Mouse (Mus musculus) yolk sac, embryonic 10.5 days (tissue): ENCODE data around the gene Osbpl9.

ENCODE experiments used
- DNase-seq: peaks from one replicate; pipeline ENCODE4 v3.0.0-alpha.2; 2017; ENCODE audit warnings: low spot score

Gene Osbpl9

DNA sequence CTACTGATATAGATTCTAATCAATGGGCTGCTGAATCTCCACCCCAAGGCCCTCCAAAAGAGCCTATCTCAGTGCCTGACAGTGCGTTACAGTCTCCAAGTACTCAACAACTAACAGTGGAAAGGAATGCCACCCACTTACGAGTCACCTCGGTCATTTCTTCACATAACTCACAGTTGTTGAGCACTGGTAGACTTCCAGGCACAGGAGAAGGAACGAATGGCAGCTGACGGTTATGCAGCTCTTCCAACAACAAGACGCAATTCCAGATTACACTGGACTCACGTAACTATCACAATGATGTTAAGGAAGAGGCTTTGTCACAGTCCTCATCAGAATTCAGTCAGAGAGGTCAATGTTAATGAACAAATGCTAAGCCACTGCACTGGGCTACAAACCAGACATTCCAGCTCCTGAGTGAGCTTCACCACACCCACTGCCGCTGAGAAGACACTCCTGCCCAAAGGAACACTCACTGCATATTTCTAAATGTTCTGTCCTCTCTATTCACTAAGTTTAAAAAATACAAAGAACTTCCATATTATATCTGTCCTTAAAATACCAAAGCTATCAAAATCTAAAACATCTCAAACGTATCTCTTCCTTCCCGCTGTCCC is 70.7 kb downstream of the Osbpl9 start:
- no peak for DNase-seq

DNA sequence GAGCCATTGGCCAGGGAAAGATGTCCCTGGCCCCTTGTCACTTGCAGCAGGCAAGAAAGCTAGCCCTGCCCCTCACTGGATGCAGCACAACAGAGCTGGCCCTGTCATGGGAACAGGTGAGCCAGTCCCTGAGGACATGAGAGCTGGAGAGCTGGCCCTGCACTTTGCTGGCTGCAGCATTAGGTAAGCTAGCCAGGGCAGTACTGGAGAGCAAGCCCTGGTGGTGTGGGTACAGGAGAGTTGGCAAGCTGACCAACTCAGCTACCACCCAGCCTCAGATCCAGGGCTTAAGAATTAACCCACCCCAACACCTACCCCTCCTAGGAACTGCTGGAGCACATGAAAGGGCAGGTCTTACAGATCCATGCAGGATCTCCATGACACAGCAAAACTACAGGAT is 73.1 kb downstream of the Osbpl9 start:
- no peak for DNase-seq

DNA sequence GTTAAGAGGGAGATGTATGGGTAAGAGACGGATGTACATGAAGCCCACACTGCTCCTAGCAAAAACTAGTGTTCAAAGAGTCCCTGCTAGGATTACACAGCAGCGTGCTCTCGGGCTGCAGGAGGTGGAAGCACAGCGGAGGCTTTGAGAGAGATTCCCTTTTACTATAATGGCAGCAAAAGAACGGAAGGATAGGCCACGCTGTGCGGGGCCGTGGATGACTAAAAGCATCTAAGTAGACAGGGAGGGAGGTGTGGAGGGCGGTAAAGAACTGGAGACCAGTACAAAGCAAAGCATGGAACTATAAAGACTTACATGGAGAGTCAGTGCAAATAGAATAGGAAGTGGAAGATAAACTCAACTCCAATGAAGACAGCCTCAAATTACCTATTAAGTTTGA is 74.1 kb downstream of the Osbpl9 start:
- DNase-seq = no peak

DNA sequence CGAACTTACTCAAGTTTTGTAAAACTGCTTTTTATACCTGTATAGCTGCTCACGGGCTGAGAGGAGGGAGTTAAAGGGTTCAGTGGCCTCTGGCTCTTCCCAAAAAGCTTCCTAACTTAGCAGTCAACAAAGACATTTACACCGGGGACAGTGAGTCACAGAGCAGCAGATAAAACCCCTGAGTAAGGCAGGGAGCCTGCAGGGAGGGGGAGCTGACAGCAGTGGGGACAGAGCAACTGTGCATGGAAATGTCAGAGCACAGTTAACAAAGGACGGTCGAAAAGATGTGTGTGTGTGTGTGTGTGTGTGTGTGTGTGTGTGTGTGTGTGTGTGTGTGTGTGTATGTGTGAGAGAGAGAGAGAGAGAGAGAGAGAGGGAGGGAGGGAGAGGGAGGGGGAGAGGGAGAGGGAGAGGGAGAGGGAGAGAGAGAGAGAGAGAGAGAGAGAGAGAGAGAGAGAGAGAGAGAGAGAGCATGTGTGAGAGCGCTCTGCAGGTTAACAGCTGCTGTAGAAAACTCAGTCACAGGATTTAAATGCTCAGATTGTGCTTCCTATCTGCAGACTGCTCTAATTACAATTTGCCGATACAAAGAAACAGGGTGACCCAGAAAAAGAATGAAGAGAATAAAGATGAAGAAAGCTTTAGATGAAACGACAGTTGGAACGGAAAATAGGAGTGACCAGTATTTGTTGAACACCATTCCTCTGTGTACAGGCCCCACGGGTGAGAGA is 75.1 kb downstream of the Osbpl9 start:
- DNase-seq = no peak

DNA sequence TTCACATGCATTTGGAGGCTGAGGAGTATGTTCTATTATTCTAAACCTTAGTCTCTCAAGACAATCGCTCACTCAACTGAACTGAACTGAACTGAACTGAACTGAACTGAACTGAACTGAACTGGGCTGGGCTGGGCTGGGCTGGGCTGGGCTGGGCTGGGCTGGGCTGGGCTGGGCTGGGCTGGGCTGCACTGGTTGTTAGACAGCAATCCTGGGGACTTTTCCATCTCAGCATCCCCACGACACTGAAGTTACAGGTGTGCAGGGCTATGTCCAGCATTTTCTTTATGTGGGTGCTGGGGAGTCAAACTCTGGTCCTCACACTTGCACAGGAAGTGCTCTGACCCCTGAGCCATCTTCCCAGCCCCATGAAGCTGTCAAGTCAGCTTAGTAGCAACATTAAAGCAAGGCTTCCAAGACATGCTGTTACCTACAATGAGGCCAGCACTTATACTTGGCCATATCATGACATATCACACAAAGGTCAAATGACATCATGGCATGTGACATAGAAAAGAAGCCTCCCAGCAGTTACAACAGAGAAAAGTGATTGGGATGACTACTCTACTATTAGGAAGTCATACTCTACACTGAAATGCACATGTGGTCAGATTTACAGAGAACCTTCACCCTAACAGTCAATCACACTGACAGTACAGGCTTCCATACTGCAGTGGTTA is 76.2 kb downstream of the Osbpl9 start:
- no peak for DNase-seq

DNA sequence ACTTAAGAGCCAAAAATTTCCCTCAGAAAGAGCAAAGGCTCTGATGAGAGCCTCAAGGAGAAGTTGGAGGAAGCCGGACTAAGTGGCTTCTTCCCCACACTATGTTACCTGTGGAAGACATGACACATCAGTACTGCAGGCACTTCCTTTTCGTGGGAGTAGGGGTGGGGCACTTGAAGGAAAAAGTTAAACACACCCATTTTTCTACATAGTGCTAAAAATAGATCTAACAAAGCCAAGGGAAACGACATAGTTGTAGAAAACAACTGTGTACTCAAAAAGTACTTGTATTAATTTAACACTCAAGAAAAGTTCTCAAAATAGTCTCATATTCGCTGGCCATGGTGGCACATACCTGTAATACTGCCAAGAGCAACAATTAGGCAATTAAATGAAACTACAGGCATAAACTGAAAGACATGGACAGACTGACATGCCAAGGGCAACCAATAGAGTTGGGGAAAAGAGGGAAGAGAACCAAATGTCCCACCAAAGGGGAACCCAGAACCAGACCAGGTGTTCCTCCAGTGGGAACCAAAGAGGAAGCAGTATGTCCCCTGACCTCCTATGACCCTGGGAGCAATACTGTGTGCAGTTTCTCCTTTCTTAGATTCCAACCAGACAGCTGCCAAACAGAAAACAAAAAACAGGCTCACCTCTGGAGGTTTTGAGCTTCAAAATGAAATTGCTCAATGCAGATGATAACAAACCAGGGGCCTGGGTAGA is 79.1 kb downstream of the Osbpl9 start:
- no peak for DNase-seq

DNA sequence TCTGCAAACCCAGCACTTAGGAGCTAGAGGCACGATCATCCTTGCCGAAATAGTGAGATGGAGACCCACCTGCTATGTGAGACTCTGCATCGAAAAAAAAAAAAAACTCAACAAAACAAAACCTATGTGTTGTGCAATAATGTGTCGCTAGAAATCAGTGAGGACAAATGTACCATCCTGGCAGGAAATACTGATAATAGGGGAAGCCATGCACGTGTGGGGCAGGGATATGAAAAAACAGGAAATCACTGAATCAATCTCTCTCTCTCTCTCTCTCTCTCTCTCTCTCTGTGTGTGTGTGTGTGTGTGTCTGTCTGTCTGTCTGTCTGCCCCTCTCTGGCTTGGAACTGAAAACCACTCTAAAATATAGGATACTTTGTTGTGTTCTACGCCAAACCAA is 81.3 kb downstream of the Osbpl9 start:
- no peak for DNase-seq

DNA sequence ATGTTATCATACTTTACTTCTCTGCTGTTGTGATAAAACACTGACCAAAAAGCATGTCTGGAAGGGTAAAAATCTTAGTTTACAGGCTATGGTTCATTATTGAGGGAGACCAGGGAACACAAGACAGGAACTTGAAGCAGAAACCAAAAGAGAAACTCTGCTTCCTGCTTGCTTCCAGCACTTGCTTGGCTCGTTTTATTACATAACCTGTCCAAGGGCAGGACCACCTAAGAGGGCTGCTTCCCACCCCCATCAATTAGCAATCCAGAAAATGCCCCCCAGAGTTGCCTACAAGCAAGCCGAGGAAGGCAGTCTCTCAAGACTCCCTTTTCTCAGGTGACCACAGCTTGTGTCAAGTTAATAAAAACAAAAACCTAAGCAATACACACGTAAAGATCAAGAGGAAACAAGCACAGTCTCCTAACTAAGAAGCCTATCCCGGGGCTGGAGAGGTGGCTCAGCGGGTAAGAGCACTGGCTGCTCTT is 82.4 kb downstream of the Osbpl9 start:
- DNase-seq = no peak

DNA sequence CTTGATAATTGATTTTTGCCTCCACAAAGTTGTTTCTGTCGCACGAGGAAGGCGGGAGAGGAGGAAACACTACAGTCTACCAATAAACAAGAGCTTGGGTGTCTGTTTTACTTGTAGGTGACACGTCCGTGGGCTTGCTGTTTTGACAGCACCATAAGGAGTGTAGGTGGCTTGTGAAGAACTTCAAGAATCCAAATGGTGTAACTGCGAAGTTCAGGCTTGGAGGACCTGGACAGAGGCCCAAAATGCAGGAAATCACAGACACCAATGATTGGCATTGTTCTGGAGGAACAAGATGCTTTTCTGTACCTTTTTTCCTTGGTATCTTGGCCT is 83.8 kb downstream of the Osbpl9 start:
- no peak for DNase-seq

DNA sequence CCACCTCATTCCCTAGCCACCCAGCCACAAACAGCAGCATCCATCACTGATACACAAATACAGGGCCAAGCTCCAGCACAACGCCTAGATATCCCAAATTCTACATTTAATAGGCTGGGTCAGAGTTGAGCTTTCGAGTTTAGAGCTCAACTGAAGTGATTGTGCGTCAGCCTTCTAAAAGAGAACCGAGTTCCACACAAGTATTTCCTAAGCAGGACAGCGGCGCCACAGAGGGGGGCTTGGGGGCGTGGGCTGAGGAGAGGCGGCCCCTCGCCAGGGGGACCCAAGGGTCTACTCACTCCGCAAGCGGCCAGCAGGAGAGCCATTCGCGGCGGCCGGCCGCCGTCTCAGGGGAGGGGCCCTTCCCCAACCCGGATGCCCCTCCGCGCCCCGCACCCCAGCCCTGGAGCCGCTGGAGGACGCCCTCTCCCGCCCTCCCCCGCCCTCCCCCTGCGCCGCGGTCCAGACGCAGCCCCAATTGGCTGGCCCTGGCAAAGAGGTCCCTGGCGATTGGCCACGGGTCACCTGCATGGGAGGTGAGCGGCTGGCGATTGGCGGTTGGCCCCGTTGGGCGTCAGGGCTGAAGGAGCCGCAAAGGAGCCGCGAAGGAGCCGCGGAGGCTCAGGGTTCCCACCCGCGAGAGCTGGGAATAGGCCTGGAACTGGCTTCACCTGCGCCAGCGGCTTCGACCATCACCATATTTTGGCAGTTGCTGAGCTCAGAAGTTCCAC is 84.3 kb downstream of the Osbpl9 start:
- peak; percentile 96 for DNase-seq

DNA sequence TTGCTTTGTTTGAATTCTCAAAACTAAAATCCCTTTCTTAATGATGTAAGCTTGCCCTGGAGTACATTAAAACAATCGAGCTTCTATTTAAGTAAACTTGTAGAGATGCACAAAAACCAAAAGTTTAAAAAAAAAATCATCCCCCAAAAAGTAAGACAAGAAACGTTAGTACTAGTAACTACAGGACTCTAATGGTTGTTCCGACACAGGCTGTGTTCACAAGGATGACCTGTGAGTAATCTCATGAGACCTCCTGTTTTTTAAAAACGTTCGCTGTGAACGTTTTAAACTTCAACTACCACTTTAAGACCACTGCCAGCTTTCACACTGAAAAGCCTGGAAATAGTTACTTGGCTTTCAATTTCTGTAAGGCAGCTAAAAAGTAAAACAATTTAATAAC is 85.1 kb downstream of the Osbpl9 start:
- DNase-seq = no peak

DNA sequence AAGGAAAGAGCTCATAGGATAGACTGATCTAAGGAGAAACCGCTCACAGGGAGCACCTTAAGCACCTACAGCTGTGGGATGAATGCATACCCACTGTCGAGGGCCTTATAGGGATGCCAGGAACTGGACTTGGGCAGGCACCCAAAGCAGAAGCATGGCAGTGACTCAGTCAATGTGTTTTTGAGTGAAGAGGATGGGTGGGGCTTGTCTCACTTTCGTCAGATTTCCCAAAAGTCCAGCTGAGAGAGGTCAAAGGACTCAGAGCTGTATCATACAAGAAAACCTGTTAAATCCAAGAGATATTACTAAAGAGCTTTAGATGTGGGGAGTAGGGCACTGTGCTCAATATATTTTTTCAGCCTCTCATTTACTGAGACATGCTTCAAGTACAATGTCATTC is 85.6 kb downstream of the Osbpl9 start:
- no peak for DNase-seq

DNA sequence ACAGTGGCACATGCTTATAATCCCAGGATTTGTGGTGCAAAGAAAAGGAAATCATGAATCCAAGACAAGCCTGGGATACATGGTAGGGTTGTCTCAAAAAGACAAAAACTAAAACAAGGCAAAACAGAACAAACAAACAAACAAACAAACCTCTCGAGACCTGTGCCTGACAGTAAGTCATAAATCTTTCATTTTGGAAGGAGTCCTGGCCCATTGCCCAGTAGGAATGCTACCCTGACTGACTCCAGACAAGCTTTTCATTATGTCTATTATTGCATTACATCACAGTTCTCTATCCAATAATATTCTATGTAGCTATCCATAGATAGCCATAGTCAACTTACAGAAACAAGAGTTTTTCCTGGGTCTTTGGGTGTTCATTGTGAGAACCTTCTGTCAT is 86.3 kb downstream of the Osbpl9 start:
- DNase-seq = no peak

DNA sequence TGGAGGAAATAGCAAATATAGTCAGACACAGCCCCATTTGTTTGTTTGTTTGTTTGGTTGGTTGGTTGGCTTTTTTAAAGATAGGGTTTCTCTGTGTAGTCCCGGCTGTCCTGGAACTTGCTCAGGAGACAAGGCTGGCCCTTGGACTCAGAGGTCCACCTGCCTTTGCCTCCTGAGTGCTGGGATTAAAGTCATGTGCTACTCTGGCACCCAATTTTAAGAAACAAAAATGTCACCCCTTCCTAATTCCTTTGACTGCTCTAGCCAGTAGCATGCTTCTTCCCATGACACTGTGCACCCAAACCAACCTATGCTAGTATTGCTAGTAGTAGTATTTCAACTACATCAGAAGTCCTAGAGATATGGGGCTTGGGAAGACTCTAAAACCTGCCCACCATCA is 87.8 kb downstream of the Osbpl9 start:
- DNase-seq = no peak

DNA sequence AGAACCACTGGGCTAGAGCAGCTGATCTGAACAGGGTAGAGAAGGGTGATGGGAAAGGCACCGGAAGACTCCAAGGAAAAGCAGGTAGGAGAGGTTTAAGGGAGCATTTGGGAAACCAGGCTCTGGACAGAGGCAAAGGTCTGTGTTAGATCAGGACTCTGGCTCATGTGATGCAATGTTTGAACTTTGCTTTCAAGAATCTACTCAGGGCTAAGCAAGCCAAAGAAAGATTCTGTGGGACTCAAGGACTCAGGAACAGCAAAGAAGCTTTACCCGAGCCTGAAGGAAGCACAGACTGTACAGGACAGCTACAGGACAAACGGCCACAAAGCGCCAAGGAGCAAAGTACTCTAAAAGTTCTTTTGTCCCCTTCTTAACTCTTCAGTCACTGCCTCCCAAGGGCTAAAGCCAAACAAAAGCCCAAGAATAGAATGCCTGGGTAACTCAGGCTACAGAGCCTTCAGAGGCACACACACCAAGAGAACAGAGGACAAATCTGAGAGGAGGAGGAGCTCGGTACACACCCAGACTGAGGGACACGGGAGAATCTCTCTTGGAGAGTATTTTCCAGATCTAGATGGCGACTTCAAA is 89.1 kb downstream of the Osbpl9 start:
- DNase-seq = peak; percentile 71

DNA sequence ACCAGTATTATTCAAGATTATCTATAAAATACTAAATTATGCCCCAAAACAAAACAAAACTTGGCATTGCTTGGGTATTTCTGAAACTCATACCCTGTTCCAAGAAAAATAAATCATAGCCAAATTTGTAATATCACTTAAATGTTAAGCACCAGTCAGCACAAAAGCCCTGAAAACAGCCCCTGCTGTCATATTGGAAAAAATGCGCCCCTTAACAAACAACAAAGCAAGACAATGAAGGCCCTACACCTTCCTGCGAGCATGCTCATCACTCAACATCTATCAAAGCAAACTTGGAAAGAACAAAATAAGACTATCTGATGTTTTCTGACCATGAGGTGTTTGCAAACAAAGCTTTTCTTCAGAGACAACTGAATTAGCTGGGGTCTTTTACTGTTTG is 91.1 kb downstream of the Osbpl9 start:
- DNase-seq = no peak

DNA sequence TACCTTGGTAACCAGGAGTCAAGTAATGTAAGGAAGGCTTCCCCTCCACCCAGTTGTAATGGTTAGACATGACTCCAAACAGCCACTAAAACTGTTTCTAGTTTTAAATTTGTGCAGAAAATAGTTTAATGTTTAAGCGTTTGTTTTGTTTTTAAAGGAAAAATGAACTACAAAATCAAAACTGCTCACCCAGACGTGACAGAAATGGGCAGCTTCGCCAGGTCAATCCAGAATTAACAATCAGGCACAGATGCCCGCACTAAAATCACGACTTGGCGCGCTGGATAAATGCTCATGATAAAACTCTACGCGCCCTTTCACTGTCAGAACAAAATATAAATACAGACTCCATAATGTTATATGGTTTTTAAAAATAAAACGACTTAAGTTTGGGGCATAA is 92.4 kb downstream of the Osbpl9 start:
- no peak for DNase-seq

DNA sequence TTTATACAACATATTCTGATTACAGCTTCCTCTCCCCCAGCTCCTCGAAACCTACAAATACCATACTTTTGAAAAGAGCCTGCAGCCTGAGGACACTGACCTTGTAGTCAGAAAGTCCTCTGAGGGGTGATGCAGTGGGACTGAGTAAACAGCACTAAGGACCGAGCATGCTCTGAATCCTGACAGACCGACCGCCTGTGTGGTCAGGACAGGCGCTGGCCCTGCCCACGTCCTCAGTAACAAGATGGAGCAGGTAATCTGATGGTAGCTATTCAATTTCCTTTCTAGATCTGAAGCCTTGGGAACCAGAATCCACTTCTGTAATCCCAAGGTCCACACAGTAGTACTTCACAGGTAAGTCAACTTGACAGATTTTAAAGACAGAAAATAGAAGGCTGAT is 93.1 kb downstream of the Osbpl9 start:
- DNase-seq = no peak

DNA sequence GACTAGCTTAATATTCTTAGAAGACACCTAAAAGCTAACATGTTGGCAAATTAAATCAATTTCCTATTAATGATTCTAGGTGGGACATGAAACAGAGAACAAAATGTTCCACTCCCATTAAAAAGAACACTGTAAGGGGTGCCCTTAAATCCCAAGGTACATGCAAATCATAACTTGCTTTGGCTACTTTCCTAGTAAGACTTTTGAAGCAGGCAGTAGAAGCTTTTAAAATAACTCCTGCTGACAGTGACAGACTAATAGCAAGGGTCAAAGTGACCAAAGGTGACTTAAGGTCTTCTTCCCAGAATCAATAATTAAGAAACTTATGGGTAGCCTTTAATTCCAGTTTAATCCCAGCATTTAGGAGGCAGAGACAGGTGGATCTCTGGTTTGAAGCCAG is 95.5 kb downstream of the Osbpl9 start:
- DNase-seq = no peak

DNA sequence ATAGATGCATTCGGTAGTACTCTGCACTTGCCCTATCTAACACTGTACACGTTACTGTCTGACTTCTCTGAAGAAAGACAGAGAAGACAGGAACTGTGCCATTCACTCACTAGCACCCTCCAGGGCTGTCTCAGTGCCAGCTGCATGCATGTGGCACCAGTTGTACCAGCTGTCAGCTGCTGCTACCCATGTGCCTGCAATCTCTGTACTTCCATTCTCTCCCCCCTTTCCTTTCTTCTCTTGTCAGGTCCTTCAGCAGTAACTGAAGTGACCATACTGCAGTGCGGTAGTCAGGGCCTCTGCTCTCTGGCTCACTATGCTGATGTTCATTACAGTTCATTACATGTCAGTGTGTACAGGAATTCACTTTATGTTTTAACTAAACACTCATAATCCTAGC is 96.0 kb downstream of the Osbpl9 start:
- no peak for DNase-seq

DNA sequence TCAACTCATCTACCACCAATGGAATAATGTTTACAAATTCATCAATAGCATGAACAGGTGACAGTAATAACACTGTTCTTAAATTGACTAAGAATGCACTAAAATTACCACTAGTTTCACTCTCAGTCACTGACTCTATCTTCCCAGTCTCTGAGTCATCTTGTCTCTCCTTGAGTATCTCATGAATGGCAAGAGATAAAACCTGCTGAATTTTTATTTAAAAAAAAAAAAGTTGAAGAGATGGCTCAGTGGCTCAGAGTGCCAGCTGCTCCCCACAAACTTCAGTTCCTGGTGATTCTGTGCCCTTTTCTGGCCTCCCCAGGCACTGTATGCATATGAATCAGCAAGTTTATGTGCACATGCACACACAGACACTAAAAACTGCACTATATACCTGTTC is 96.8 kb downstream of the Osbpl9 start:
- no peak for DNase-seq
